Mouse (Mus musculus) liver, embryonic 15.5 days (tissue): ENCODE measurements around the gene Olfr1411. TPM values are rescaled to one million over a fixed set of nuclear protein-coding genes. Genes with fewer than 3 reads are reported as not detected.

Source experiments
- ATAC-seq: fragments of 200-750 bp; cut with Nextera tagmentation; 2 replicates; pipeline ENCODE4 v1.8.0; 2017; ENCODE audit warnings: moderate number of reproducible peaks, mild to moderate bottlenecking, moderate library complexity; ENCODE audit not compliant: insufficient read depth
- H3K27ac ChIP-seq: fragments of 300-500 bp; sonication (generic); replicated peaks from 2 replicates; pipeline ENCODE4 v1.5.1; 2015; ENCODE audit warnings: mild to moderate bottlenecking, inconsistent platforms
- H3K27me3 ChIP-seq: fragments of 300-500 bp; sonication (generic); 2 replicates; pipeline ENCODE4 v1.6.1; 2015; ENCODE audit warnings: mild to moderate bottlenecking, inconsistent platforms
- H3K36me3 ChIP-seq: fragments of 300-500 bp; sonication (generic); replicated peaks from 2 replicates; pipeline ENCODE4 v1.6.1; 2015; ENCODE audit warnings: moderate library complexity, mild to moderate bottlenecking, inconsistent platforms
- H3K4me1 ChIP-seq: fragments of 300-500 bp; sonication (generic); replicated peaks from 2 replicates; pipeline ENCODE4 v1.6.1; 2015; ENCODE audit warnings: inconsistent platforms
- H3K4me2 ChIP-seq: fragments of 300-500 bp; sonication (generic); 2 replicates; pipeline ENCODE4 v1.6.1; 2015; ENCODE audit warnings: moderate library complexity, mild to moderate bottlenecking, inconsistent platforms
- H3K4me3 ChIP-seq: fragments of 300-500 bp; sonication (generic); replicated peaks from 2 replicates; pipeline ENCODE4 v1.5.1; 2015; ENCODE audit warnings: mild to moderate bottlenecking, inconsistent platforms
- H3K9ac ChIP-seq: fragments of 300-500 bp; sonication (generic); 2 replicates; pipeline ENCODE4 v1.6.1; 2015; ENCODE audit warnings: moderate library complexity, mild to moderate bottlenecking, inconsistent platforms
- H3K9me3 ChIP-seq: fragments of 300-500 bp; sonication (generic); replicated peaks from 2 replicates; pipeline ENCODE4 v1.6.1; 2016; ENCODE audit warnings: inconsistent platforms
- WGBS: fragments of 180-500 bp; shearing (Covaris S2); methylation state at CpG from one replicate; pipeline ENCODE4 v1.1.7; 2015; ENCODE audit warnings: mixed read lengths; ENCODE audit not compliant: insufficient replicate concordance; 5-methylcytosine and 5-hydroxymethylcytosine counted together
- polyA plus RNA-seq: library from polyadenylated mRNA; unstranded; fragments of >200 nt; fragmentation: Nextera tagmentation; extraction: Ambion mirVana; gene quantifications from 2 replicates; pipeline ENCODE4 v1.2.1, GENCODE M21; 2015

Gene Olfr1411
- polyA plus RNA-seq, 1 experiment from 2014 or later = not detected

GRCm38 (mm10) chr1:92640393-92640792 lies 46.2 kb downstream of the Olfr1411 start:
- Histone ChIP-seq H3K27me3 (no peaks in the 10 kb centered on the region), H3K27ac (no peak overlapping the region), H3K4me3 (peak overlapping the region; percentile 85), H3K4me2 (peak overlapping the region; percentile 82), H3K36me3 (peaks cover 35% of the 10 kb centered on the region), H3K9me3 (no peaks in the 10 kb centered on the region), H3K9ac (no peak overlapping the region), H3K4me1 (peaks cover 26% of the 10 kb centered on the region)
- no peak for ATAC-seq
- WGBS = 33% methylated on average over 6 of the region's 6 CpGs

DNA sequence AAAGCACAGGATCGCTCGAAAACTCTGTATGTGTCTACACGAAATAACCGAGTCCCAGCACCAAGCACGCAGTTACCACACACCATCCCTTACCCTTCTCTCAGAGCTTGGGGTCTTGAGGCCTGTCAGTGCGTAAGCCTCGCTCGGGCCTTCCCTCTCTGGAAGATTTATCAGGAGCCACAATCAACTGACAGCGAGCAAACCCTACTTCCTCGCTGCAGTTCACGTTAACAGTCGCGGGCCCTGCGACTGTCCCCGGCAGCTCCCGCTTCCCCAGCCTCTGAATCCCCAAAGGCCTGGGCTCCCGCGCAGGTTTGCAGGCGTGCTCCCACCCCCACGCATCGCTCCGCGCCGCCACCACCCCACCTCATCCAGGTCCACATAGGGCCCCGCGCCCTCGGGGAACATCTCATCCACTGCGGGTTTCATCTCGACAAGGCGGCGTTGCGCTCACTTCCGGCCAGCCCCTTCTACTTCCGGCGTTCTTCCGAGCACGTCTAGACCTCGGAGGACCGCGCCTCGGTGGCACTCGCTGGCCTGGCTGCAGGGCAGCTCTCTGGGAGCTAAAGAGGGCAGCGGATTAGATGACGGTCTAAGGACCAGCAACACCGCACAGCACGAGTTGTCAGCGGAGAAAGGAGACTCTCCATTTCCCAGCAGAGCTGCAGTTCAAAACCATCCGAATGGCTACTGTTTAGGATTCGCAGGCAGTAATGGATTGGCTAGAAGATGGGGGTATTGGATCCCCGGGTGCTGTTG lies 47.5 kb downstream of the Olfr1411 start, which contains the start of gene Cops9:
Cops9 (minus strand) TSS at position 472 of the 759 bp plus-strand sequence.
- 2% methylated on average over 50 of the region's 50 CpGs for WGBS
- Histone ChIP-seq H3K9me3 (no peaks in the 10 kb centered on the region), H3K36me3 (peaks cover 24% of the 10 kb centered on the region), H3K4me3 (peak within 1 kb of the TSS; percentile 85), H3K27me3 (no peaks in the 10 kb centered on the region), H3K4me2 (peak within 1 kb of the TSS; percentile 82), H3K9ac (peak within 1 kb of the TSS; percentile 73), H3K4me1 (peaks cover 26% of the 10 kb centered on the region), H3K27ac (peak within 1 kb of the TSS; percentile 60; the same call in 1 of the 2 replicates)
- peak; percentile 82 for ATAC-seq

GRCm38 (mm10) chr1:92643691-92644090 lies 49.5 kb downstream of the Olfr1411 start:
- no peak overlapping the region for H3K27ac ChIP-seq
- peaks cover 5% of the 10 kb centered on the region; the same call in 1 of the 2 replicates for H3K36me3 ChIP-seq
- 51% methylated on average over 4 of the region's 4 CpGs for WGBS
- no peak overlapping the region for H3K4me2 ChIP-seq
- H3K27me3 ChIP-seq = no peaks in the 10 kb centered on the region
- no peak for ATAC-seq
- H3K4me1 ChIP-seq = peaks cover 30% of the 10 kb centered on the region
- H3K4me3 ChIP-seq = no peak overlapping the region
- H3K9me3 ChIP-seq = no peaks in the 10 kb centered on the region
- H3K9ac ChIP-seq = no peak overlapping the region

- Histone ChIP-seq H3K36me3 (no peaks in the 10 kb centered on the region), H3K9me3 (no peaks in the 10 kb centered on the region), H3K27me3 (no peaks in the 10 kb centered on the region), H3K4me1 (peaks cover 26% of the 10 kb centered on the region), H3K27ac (no peak overlapping the region), H3K4me2 (no peak overlapping the region), H3K9ac (no peak overlapping the region), H3K4me3 (no peak overlapping the region)
- 71% methylated on average over 5 of the region's 5 CpGs for WGBS
- ATAC-seq = no peak
These were observed 50.7 kb downstream of the Olfr1411 start for GRCm38 (mm10) chr1:92644916-92645315.

- Histone ChIP-seq H3K4me2 (no peak overlapping the region), H3K27ac (no peak overlapping the region), H3K9ac (no peak overlapping the region), H3K27me3 (no peaks in the 10 kb centered on the region), H3K36me3 (no peaks in the 10 kb centered on the region), H3K4me3 (no peak overlapping the region), H3K9me3 (no peaks in the 10 kb centered on the region), H3K4me1 (peaks cover 14% of the 10 kb centered on the region)
- WGBS = 38% methylated on average over 2 of the region's 2 CpGs
- no peak for ATAC-seq
These were observed 51.9 kb downstream of the Olfr1411 start for GRCm38 (mm10) chr1:92646111-92646510.

GRCm38 (mm10) chr1:92646601-92647000 lies 52.4 kb downstream of the Olfr1411 start:
- Histone ChIP-seq H3K4me3 (no peak overlapping the region), H3K9ac (no peak overlapping the region), H3K27ac (no peak overlapping the region), H3K27me3 (no peaks in the 10 kb centered on the region), H3K4me1 (peaks cover 12% of the 10 kb centered on the region), H3K36me3 (no peaks in the 10 kb centered on the region), H3K4me2 (no peak overlapping the region), H3K9me3 (no peaks in the 10 kb centered on the region)
- 67% methylated on average over 7 of the region's 7 CpGs for WGBS
- no peak for ATAC-seq

- no peak overlapping the region for H3K27ac ChIP-seq
- no peak overlapping the region for H3K9ac ChIP-seq
- 44% methylated on average over 4 of the region's 4 CpGs for WGBS
- H3K9me3 ChIP-seq = no peaks in the 10 kb centered on the region
- no peak for ATAC-seq
- H3K4me2 ChIP-seq = no peak overlapping the region
- H3K4me3 ChIP-seq = no peak overlapping the region
- peaks cover 10% of the 10 kb centered on the region for H3K4me1 ChIP-seq
- H3K27me3 ChIP-seq = no peaks in the 10 kb centered on the region
- H3K36me3 ChIP-seq = no peaks in the 10 kb centered on the region
These were observed 52.8 kb downstream of the Olfr1411 start for GRCm38 (mm10) chr1:92647026-92647425.

Other genes with a start within 250 kb of the Olfr1411 start
- 136 and 145 TPM in 2 replicates for gene Ndufa10, start 120.6 kb upstream of the Olfr1411 start, polyA plus RNA-seq
- not detected in 2 replicates for gene Olfr1416, start 109.3 kb upstream of the Olfr1411 start, polyA plus RNA-seq
- gene Olfr1415, start 98.3 kb upstream of the Olfr1411 start, polyA plus RNA-seq = not detected in 2 replicates
- gene Olfr1414, start 75.8 kb upstream of the Olfr1411 start, polyA plus RNA-seq = not detected in 2 replicates
- not detected in 2 replicates for gene Olfr1413, start 23.1 kb upstream of the Olfr1411 start, polyA plus RNA-seq
- gene Olfr1412, start 8.6 kb upstream of the Olfr1411 start, polyA plus RNA-seq = not detected in 2 replicates
- not detected in 2 replicates for gene Olfr1410, start 11.4 kb downstream of the Olfr1411 start, polyA plus RNA-seq
- gene Olfr12, start 23.4 kb downstream of the Olfr1411 start, polyA plus RNA-seq = not detected in 2 replicates
- 157 and 173 TPM in 2 replicates for gene Cops9, start 47.6 kb downstream of the Olfr1411 start, polyA plus RNA-seq
- gene Otos, start 54.4 kb downstream of the Olfr1411 start, polyA plus RNA-seq = 0.09 TPM in 1 of 2 replicates, not detected in the other
- gene Gpc1, start 237.2 kb downstream of the Olfr1411 start, polyA plus RNA-seq = 4.1 and 4.7 TPM in 2 replicates